Mouse (Mus musculus) CH12.LX (cell line): ENCODE measurements around the gene Slamf1. TPM values are rescaled to one million over a fixed set of nuclear protein-coding genes. Genes with fewer than 3 reads are reported as not detected.

Experiments used
- DNase-seq: peaks from one replicate; pipeline ENCODE4 v3.0.0-alpha.2; 2013; ENCODE audit errors: extremely low read depth
- H3K27ac ChIP-seq: 2 replicates; pipeline ENCODE4 v1.5.1; 2012; ENCODE audit warnings: low read depth, mild to moderate bottlenecking, control low read depth, moderate library complexity; ENCODE audit not compliant: insufficient read depth
- H3K27me3 ChIP-seq: replicated peaks from 2 replicates; pipeline ENCODE3; 2012; ENCODE audit warnings: inconsistent platforms
- H3K36me3 ChIP-seq, 2 experiments: replicated peaks in 1 of 2; 2 replicates each; pipeline versions ENCODE3 to v1.6.1; 2012; ENCODE audit warnings: inconsistent platforms in 1 of 2, low read length in 1 of 2, mild to moderate bottlenecking in 1 of 2, mixed read lengths in 1 of 2, moderate library complexity in 1 of 2; ENCODE audit not compliant: control insufficient read depth in 1 of 2, insufficient read depth in 1 of 2
- H3K4me1 ChIP-seq, 2 experiments: 2 replicates each; pipeline ENCODE4 v1.6.1; 2012; ENCODE audit warnings: inconsistent platforms in 1 of 2, moderate library complexity in 1 of 2; ENCODE audit not compliant: insufficient read depth in 2 of 2, control insufficient read depth in 1 of 2
- H3K4me2 ChIP-seq: 2 replicates; pipeline ENCODE4 v1.6.1; 2012; ENCODE audit warnings: low read depth, mild to moderate bottlenecking, control low read depth; ENCODE audit not compliant: poor library complexity, insufficient read depth, severe bottlenecking
- H3K4me3 ChIP-seq, 3 experiments: fragments of 150-350 bp in 1 of 3; sonication (generic) in 1 of 3; replicated peaks in 1 of 3; 2 replicates each; pipeline versions ENCODE3 to v1.5.1; 2011 to 2012; ENCODE audit warnings: low read depth in 2 of 3, low read length in 2 of 3, mild to moderate bottlenecking in 2 of 3, moderate library complexity in 2 of 3, control low read depth in 1 of 3, improper control_type of control experiment in 1 of 3, inconsistent platforms in 1 of 3, mixed read lengths in 1 of 3; ENCODE audit not compliant: poor library complexity in 1 of 3
- H3K79me2 ChIP-seq: replicated peaks from 2 replicates; pipeline ENCODE4 v1.6.1; 2012; ENCODE audit warnings: mild to moderate bottlenecking, moderate library complexity; ENCODE audit not compliant: control insufficient read depth, poor library complexity, insufficient read depth, severe bottlenecking; ENCODE audit errors: extremely low read depth
- H3K9ac ChIP-seq: 2 replicates; pipeline ENCODE4 v1.6.1; 2012; ENCODE audit warnings: low read depth, mild to moderate bottlenecking, control low read depth, moderate library complexity; ENCODE audit not compliant: insufficient read depth
- H3K9me3 ChIP-seq: replicated peaks from 2 replicates; pipeline ENCODE3; 2012; ENCODE audit warnings: low read length, inconsistent platforms, mixed read lengths
- CHD2 ChIP-seq: IDR thresholded peaks from 2 replicates; pipeline ENCODE4 v1.6.1; 2011; ENCODE audit warnings: low read length, improper control_type of control experiment
- IRF4 ChIP-seq: IDR thresholded peaks from 2 replicates; pipeline ENCODE4 v1.6.1; 2014; ENCODE audit warnings: low read depth, mild to moderate bottlenecking, inconsistent platforms, low read length, improper control_type of control experiment
- JUN ChIP-seq: IDR thresholded peaks from 2 replicates; pipeline ENCODE4 v1.6.1; 2011; ENCODE audit warnings: low read depth, mild to moderate bottlenecking, low read length, improper control_type of control experiment, moderate library complexity; ENCODE audit not compliant: insufficient read depth
- JUND ChIP-seq: conservative IDR thresholded peaks from 2 replicates; pipeline ENCODE4 v1.6.1; 2011; ENCODE audit warnings: low read depth, low read length, improper control_type of control experiment
- MAFK ChIP-seq: IDR thresholded peaks from 2 replicates; pipeline ENCODE4 v1.6.1; 2011; ENCODE audit warnings: low read length, improper control_type of control experiment; ENCODE audit not compliant: insufficient replicate concordance
- MAX ChIP-seq: IDR thresholded peaks from 2 replicates; pipeline ENCODE4 v1.6.1; 2011; ENCODE audit warnings: low read length, improper control_type of control experiment
- MAZ ChIP-seq: IDR thresholded peaks from 2 replicates; pipeline ENCODE4 v1.6.1; 2012; ENCODE audit warnings: low read depth, mild to moderate bottlenecking, inconsistent platforms, low read length, improper control_type of control experiment, moderate library complexity
- MEF2A ChIP-seq: IDR thresholded peaks from 2 replicates; pipeline ENCODE4 v1.6.1; 2014; ENCODE audit warnings: low read depth, mild to moderate bottlenecking, inconsistent platforms, low read length, improper control_type of control experiment, borderline replicate concordance
- NELFE ChIP-seq: IDR thresholded peaks from 2 replicates; pipeline ENCODE4 v1.6.1; 2011; ENCODE audit warnings: low read depth, low read length, improper control_type of control experiment
- NRF1 ChIP-seq: IDR thresholded peaks from 2 replicates; pipeline ENCODE4 v1.6.1; 2014; ENCODE audit warnings: low read depth, mild to moderate bottlenecking, inconsistent platforms, low read length, improper control_type of control experiment, moderate library complexity
- SIN3A ChIP-seq: IDR thresholded peaks from 2 replicates; pipeline ENCODE4 v1.6.1; 2012; ENCODE audit warnings: low read length, improper control_type of control experiment, inconsistent platforms
- SMC3 ChIP-seq: IDR thresholded peaks from 2 replicates; pipeline ENCODE4 v1.6.1; 2011; ENCODE audit warnings: low read depth, low read length, improper control_type of control experiment
- ZMIZ1 ChIP-seq: IDR thresholded peaks from 2 replicates; pipeline ENCODE4 v1.6.1; 2012; ENCODE audit warnings: low read depth, mild to moderate bottlenecking, inconsistent platforms, low read length, improper control_type of control experiment
- dilution Hi-C: fragments of 300-500 bp; cut with MboI; formaldehyde crosslinking; loops from 2 replicates; pipeline ENCODE4 v1.14.3; 2020; ENCODE audit warnings: low sequenced_read_pairs; ENCODE audit not compliant: extremely low pct_unique_long_range_greater_than_20kb, extremely low pct_ligation_motif_present
- in situ Hi-C: fragments of 300-500 bp; cut with MboI; formaldehyde crosslinking; loops from 3 replicates; pipeline ENCODE4 v1.14.3; 2019; ENCODE audit warnings: low sequenced_read_pairs, low pct_ligation_motif_present, low pct_unique_long_range_greater_than_20kb, mixed read lengths
- polyA plus RNA-seq: library from polyadenylated mRNA; unstranded; fragments of >175 nt; gene quantifications from 2 replicates; pipeline ENCODE4 v1.2.1, GENCODE M21; 2012; ENCODE audit warnings: low read depth; ENCODE audit not compliant: insufficient read length
- total RNA-seq, 2 experiments: library from RNA; depleted of rRNA; stranded (reverse); fragments of 300-350 nt in 1 of 2; fragments of >200 nt in 1 of 2; gene quantifications; 2 replicates each; pipeline ENCODE4 v1.2.3; 2012 to 2014

Slamf1 gene
- total and polyA plus RNA-seq, 3 experiments = 0.38 to 0.81 (median 0.80) TPM

DNA sequence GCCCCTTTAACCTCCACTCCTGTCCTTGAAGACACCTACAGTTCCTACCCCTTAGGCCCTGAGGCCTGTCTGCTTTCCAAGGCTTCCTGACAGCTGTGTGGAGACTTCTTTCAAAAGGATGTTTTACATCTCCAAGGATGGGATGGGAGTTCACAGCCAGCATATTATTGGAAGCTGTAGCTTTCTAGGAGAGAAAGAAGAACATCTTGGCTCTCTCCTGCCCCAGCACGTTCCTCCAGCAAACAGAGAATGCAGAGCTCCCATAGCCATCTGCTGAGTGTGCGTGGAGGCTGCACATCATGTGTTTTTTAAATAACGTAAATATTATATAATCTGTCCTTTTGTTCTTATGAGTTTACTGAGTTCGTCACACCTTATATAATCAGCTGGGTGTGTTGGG lies 8.9 kb downstream of the Slamf1 start:
- no peak for DNase-seq
- Histone ChIP-seq H3K4me2 (no peak overlapping the region), H3K9ac (no peak overlapping the region), H3K9me3 (no peaks in the 10 kb centered on the region), H3K4me1 (peaks cover 0 to 14% of the 10 kb centered on the region in 2 experiments; a peak in 2 of 4 replicates), H3K36me3 (peaks cover 0 to 6% of the 10 kb centered on the region in 2 experiments), H3K27ac (no peak overlapping the region), H3K79me2 (no peaks in the 10 kb centered on the region), H3K27me3 (no peaks in the 10 kb centered on the region), H3K4me3 (no peak overlapping the region)
- in situ Hi-C loops = no loop called here
- dilution Hi-C loops = no loop called here
- TF ChIP-seq SIN3A (no peak), CHD2 (no peak), NELFE (no peak), MAFK (no peak), MAX (no peak), ZMIZ1 (no peak), JUND (no peak), MAZ (no peak), MEF2A (no peak), IRF4 (no peak)
- TF ChIP-seq, all 38 proteins: peak for 0

DNA sequence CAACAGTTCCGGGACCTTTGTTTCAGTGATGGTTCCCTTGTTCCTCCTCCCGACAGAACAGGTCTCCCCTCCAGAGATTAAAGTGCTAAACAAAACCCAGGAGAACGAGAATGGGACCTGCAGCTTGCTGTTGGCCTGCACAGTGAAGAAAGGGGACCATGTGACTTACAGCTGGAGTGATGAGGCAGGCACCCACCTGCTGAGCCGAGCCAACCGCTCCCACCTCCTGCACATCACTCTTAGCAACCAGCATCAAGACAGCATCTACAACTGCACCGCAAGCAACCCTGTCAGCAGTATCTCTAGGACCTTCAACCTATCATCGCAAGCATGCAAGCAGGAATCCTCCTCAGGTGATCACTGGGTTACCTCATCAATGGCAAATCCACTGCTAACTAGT lies 10.1 kb downstream of the Slamf1 start:
- no peak overlapping the region for H3K27ac ChIP-seq
- dilution Hi-C loops (no loop called here), in situ Hi-C loops (no loop called here)
- TF ChIP-seq NRF1 (no peak), JUN (no peak), MAX (no peak), MAFK (no peak), IRF4 (no peak), JUND (no peak), SMC3 (no peak), ZMIZ1 (no peak)
- no peaks in the 10 kb centered on the region for H3K79me2 ChIP-seq
- no peaks in the 10 kb centered on the region for H3K9me3 ChIP-seq
- H3K4me3 ChIP-seq = no peak overlapping the region
- H3K27me3 ChIP-seq = no peaks in the 10 kb centered on the region
- H3K36me3 ChIP-seq = peaks cover 0 to 6% of the 10 kb centered on the region in 2 experiments
- H3K4me1 ChIP-seq = peaks cover under 1 to 22% of the 10 kb centered on the region in 2 experiments; a peak in 3 of 4 replicates
- H3K4me2 ChIP-seq = no peak overlapping the region
- no peak for DNase-seq
- H3K9ac ChIP-seq = no peak overlapping the region
